Mouse (Mus musculus) liver, embryonic 14.5 days (tissue): ENCODE measurements around the gene Cyp2r1.

Experiments
- CTCF ChIP-seq: IDR thresholded peaks from 2 replicates; pipeline ENCODE4 v1.5.1; 2016; ENCODE audit warnings: antibody characterized with exemption, low read depth, control low read depth
- EP300 ChIP-seq: IDR thresholded peaks from 2 replicates; pipeline ENCODE4 v1.6.1; 2016; ENCODE audit warnings: antibody characterized with exemption, low read depth

DNA sequence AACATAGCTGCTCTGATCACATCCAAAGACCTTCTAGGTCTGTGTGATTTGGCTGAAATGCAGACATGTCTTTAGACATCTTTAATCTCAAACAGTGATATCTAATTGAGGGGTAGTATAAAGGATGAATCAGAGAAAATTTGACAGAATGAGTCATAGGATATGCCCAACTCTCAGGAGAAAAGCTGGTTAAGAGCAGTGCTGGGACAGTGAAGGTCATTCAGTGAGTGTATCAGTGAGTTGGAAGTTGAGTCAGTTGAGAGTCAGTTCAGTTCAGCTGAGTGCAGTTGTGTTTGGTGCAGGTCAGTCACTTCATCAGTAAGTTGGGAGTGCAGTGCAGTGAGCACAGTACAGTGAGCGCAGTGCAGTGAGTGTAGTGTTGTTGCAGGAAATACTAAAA is 42.6 kb downstream of the Cyp2r1 start:
- no peak for TF ChIP-seq CTCF
- TF ChIP-seq EP300 = no peak
